Mouse (Mus musculus): ENCODE data around the gene Zfp712. TPM values are rescaled to one million over a fixed set of nuclear protein-coding genes. Genes with fewer than 3 reads are reported as not detected.
A peak's percentile ranks its signal among the peaks of the same experiment; 100 is the strongest.

The Zfp712 gene
- total RNA-seq (2014; rRNA removed) (6.2 and 7.9 TPM in 2 replicates), polyA plus RNA-seq (2015; fragmentation: Nextera tagmentation; extraction: Ambion mirVana) (3.0 and 3.4 TPM in 2 replicates)

GRCm38 (mm10) chr13:67060786-67061358, at the start of gene Zfp712:
TSS of gene Zfp712 (minus strand) at chr13:67061170.
- peak within 1 kb of the TSS; percentile 74 for H3K27ac ChIP-seq (ENCODE audit: low read depth, low read length)
- H3K9ac ChIP-seq (replicated peaks; ENCODE audit: low read length, poor library complexity, severe bottlenecking) = peak within 1 kb of the TSS; percentile 77
- H3K4me3 ChIP-seq (ENCODE audit: low read depth, low read length) = peak within 1 kb of the TSS; percentile 65
- no peaks in the 10 kb centered on the region; the same call in 1 of the 2 replicates for H3K4me1 ChIP-seq (ENCODE audit: insufficient read depth, low read length)
- H3K4me2 ChIP-seq (ENCODE audit: low read depth, low read length, poor library complexity, severe bottlenecking) = peak within 1 kb of the TSS; percentile 67
- ATAC-seq (ENCODE audit: low FRiP score) = peak; percentile 98
- peak; percentile 96 for DNase-seq (ENCODE audit: low spot score)
- H3K36me3 ChIP-seq (ENCODE audit: insufficient read depth, low read length) = no peaks in the 10 kb centered on the region
- H3K27me3 ChIP-seq (ENCODE audit: insufficient read depth, low read length) = no peaks in the 10 kb centered on the region
- no peaks in the 10 kb centered on the region for H3K9me3 ChIP-seq (ENCODE audit: low read length)
- WGBS = under 1% methylated on average over 27 of the region's 27 CpGs
- TF ChIP-seq CTCF (IDR thresholded peaks at IDR 0.05) = peak; percentile 51

- H3K27me3 ChIP-seq (ENCODE audit: insufficient read depth, low read length) = no peaks in the 10 kb centered on the region
- H3K4me3 ChIP-seq (ENCODE audit: low read depth, low read length) = peak overlapping the region; percentile 65
- H3K9ac ChIP-seq (replicated peaks; ENCODE audit: low read length, poor library complexity, severe bottlenecking) = no peak overlapping the region
- peak overlapping the region; percentile 44 for H3K4me2 ChIP-seq (ENCODE audit: low read depth, low read length, poor library complexity, severe bottlenecking)
- no peak overlapping the region for H3K27ac ChIP-seq (ENCODE audit: low read depth, low read length)
- peak; percentile 76 for DNase-seq (ENCODE audit: low spot score)
- ATAC-seq (ENCODE audit: low FRiP score) = peak; percentile 77
- no peaks in the 10 kb centered on the region for H3K9me3 ChIP-seq (ENCODE audit: low read length)
- H3K36me3 ChIP-seq (ENCODE audit: insufficient read depth, low read length) = no peaks in the 10 kb centered on the region
- WGBS = 5% methylated on average over 9 of the region's 9 CpGs
- no peaks in the 10 kb centered on the region for H3K4me1 ChIP-seq (ENCODE audit: insufficient read depth, low read length)
- peak; percentile 59; the same call in 1 of the 2 replicates for TF ChIP-seq CTCF (IDR thresholded peaks at IDR 0.05)
Observed at GRCm38 (mm10) chr13:67108821-67109206, 47.8 kb upstream of the Zfp712 start.

GRCm38 (mm10) chr13:67108194-67108820, 47.3 kb upstream of the Zfp712 start, which contains the start of gene Gm28557:
TSS of gene Gm28557 (minus strand) at chr13:67108604.
- Histone ChIP-seq H3K4me2 (ENCODE audit: low read depth, low read length, poor library complexity, severe bottlenecking) (peak within 1 kb of the TSS; percentile 88), H3K27me3 (ENCODE audit: insufficient read depth, low read length) (no peaks in the 10 kb centered on the region), H3K4me1 (ENCODE audit: insufficient read depth, low read length) (no peaks in the 10 kb centered on the region), H3K9ac (replicated peaks; ENCODE audit: low read length, poor library complexity, severe bottlenecking) (peak within 1 kb of the TSS; percentile 56), H3K4me3 (ENCODE audit: low read depth, low read length) (peak within 1 kb of the TSS; percentile 65), H3K27ac (ENCODE audit: low read depth, low read length) (peak within 1 kb of the TSS; percentile 67), H3K9me3 (ENCODE audit: low read length) (no peaks in the 10 kb centered on the region), H3K36me3 (ENCODE audit: insufficient read depth, low read length) (no peaks in the 10 kb centered on the region)
- ATAC-seq (ENCODE audit: low FRiP score) = peak; percentile 98
- WGBS = 0% methylated on average over 17 of the region's 17 CpGs
- TF ChIP-seq CTCF (IDR thresholded peaks at IDR 0.05) = peak; percentile 96
- peak; percentile 98 for DNase-seq (ENCODE audit: low spot score)

GRCm38 (mm10) chr13:67107681-67108080, 46.7 kb upstream of the Zfp712 start:
- H3K4me3 ChIP-seq (ENCODE audit: low read depth, low read length) = peak overlapping the region; percentile 65
- no peaks in the 10 kb centered on the region for H3K27me3 ChIP-seq (ENCODE audit: insufficient read depth, low read length)
- peak overlapping the region; percentile 56 for H3K9ac ChIP-seq (replicated peaks; ENCODE audit: low read length, poor library complexity, severe bottlenecking)
- TF ChIP-seq CTCF (IDR thresholded peaks at IDR 0.05) = no peak
- H3K36me3 ChIP-seq (ENCODE audit: insufficient read depth, low read length) = no peaks in the 10 kb centered on the region
- peak overlapping the region; percentile 88 for H3K4me2 ChIP-seq (ENCODE audit: low read depth, low read length, poor library complexity, severe bottlenecking)
- ATAC-seq (ENCODE audit: low FRiP score) (no peak), DNase-seq (ENCODE audit: low spot score) (no peak)
- H3K27ac ChIP-seq (ENCODE audit: low read depth, low read length) = no peak overlapping the region
- 69% methylated on average over 9 of the region's 9 CpGs for WGBS
- no peaks in the 10 kb centered on the region for H3K9me3 ChIP-seq (ENCODE audit: low read length)
- H3K4me1 ChIP-seq (ENCODE audit: insufficient read depth, low read length) = no peaks in the 10 kb centered on the region

- Histone ChIP-seq H3K9ac (replicated peaks; ENCODE audit: low read length, poor library complexity, severe bottlenecking) (no peak within 1 kb of the TSS), H3K4me1 (ENCODE audit: insufficient read depth, low read length) (no peaks in the 10 kb centered on the region), H3K36me3 (ENCODE audit: insufficient read depth, low read length) (no peaks in the 10 kb centered on the region), H3K27me3 (ENCODE audit: insufficient read depth, low read length) (no peaks in the 10 kb centered on the region), H3K9me3 (ENCODE audit: low read length) (no peaks in the 10 kb centered on the region), H3K4me3 (ENCODE audit: low read depth, low read length) (no peak within 1 kb of the TSS), H3K27ac (ENCODE audit: low read depth, low read length) (no peak within 1 kb of the TSS), H3K4me2 (ENCODE audit: low read depth, low read length, poor library complexity, severe bottlenecking) (no peak within 1 kb of the TSS)
- DNase-seq (ENCODE audit: low spot score) (no peak), ATAC-seq (ENCODE audit: low FRiP score) (no peak)
- no peak for TF ChIP-seq CTCF (IDR thresholded peaks at IDR 0.05)
- 89% methylated on average over 10 of the region's 10 CpGs for WGBS
Observed at GRCm38 (mm10) chr13:67097876-67098275, 36.9 kb upstream of the Zfp712 start, which contains the start of gene Zfp708. TSS of gene Zfp708 (minus strand) at chr13:67097976.

GRCm38 (mm10) chr13:67090154-67090553, 29.2 kb upstream of the Zfp712 start:
- no peak for ATAC-seq (ENCODE audit: low FRiP score)
- no peaks in the 10 kb centered on the region for H3K36me3 ChIP-seq (ENCODE audit: insufficient read depth, low read length)
- H3K4me2 ChIP-seq (ENCODE audit: low read depth, low read length, poor library complexity, severe bottlenecking) = no peak overlapping the region
- no peak overlapping the region for H3K9ac ChIP-seq (replicated peaks; ENCODE audit: low read length, poor library complexity, severe bottlenecking)
- TF ChIP-seq CTCF (IDR thresholded peaks at IDR 0.05) = no peak
- no peaks in the 10 kb centered on the region for H3K27me3 ChIP-seq (ENCODE audit: insufficient read depth, low read length)
- no peaks in the 10 kb centered on the region for H3K4me1 ChIP-seq (ENCODE audit: insufficient read depth, low read length)
- H3K4me3 ChIP-seq (ENCODE audit: low read depth, low read length) = no peak overlapping the region
- no peak for DNase-seq (ENCODE audit: low spot score)
- H3K27ac ChIP-seq (ENCODE audit: low read depth, low read length) = no peak overlapping the region
- 80% methylated on average over 1 of the region's 1 CpGs for WGBS
- no peaks in the 10 kb centered on the region for H3K9me3 ChIP-seq (ENCODE audit: low read length)

Data from midbrain, postnatal 0 days (tissue).